Mouse (Mus musculus) limb, embryonic 14.5 days (tissue): ENCODE measurements around the gene Fgfbp1. TPM values are rescaled to one million over a fixed set of nuclear protein-coding genes. Genes with fewer than 3 reads are reported as not detected.

Experiments
- ATAC-seq: fragments of 200-750 bp; cut with Nextera tagmentation; 2 replicates; pipeline ENCODE4 v1.8.0; 2017; ENCODE audit warnings: low read depth, moderate number of reproducible peaks, moderate TSS enrichment; ENCODE audit not compliant: low FRiP score
- DNase-seq: peaks from one replicate; pipeline ENCODE4 v3.0.0-alpha.2; 2015; ENCODE audit warnings: low spot score
- H3K27ac ChIP-seq: fragments of 300-500 bp; sonication (generic); replicated peaks from 2 replicates; pipeline ENCODE4 v1.5.1; 2014; ENCODE audit warnings: low read depth, mild to moderate bottlenecking, low read length, moderate library complexity, mixed read lengths
- H3K27me3 ChIP-seq: fragments of 300-500 bp; sonication (generic); 2 replicates; pipeline ENCODE4 v1.6.1; 2014; ENCODE audit warnings: low read length, mixed read lengths; ENCODE audit not compliant: control insufficient read depth, insufficient read depth
- H3K36me3 ChIP-seq: fragments of 300-500 bp; sonication (generic); 2 replicates; pipeline ENCODE4 v1.6.1; 2014; ENCODE audit warnings: mild to moderate bottlenecking, low read length, moderate library complexity, mixed read lengths; ENCODE audit not compliant: control insufficient read depth, insufficient read depth
- H3K4me1 ChIP-seq: fragments of 300-500 bp; sonication (generic); 2 replicates; pipeline ENCODE4 v1.6.1; 2014; ENCODE audit warnings: antibody characterized with exemption, low read length, mixed read lengths; ENCODE audit not compliant: control insufficient read depth, insufficient read depth
- H3K4me2 ChIP-seq: fragments of 300-500 bp; sonication (generic); replicated peaks from 2 replicates; pipeline ENCODE4 v1.6.1; 2014; ENCODE audit warnings: low read depth, mild to moderate bottlenecking, low read length, moderate library complexity; ENCODE audit not compliant: severe bottlenecking
- H3K4me3 ChIP-seq: fragments of 300-500 bp; sonication (generic); replicated peaks from 2 replicates; pipeline ENCODE4 v1.5.1; 2014; ENCODE audit warnings: low read length
- H3K9ac ChIP-seq: fragments of 300-500 bp; sonication (generic); 2 replicates; pipeline ENCODE4 v1.6.1; 2014; ENCODE audit warnings: mild to moderate bottlenecking, low read depth, low read length, moderate library complexity; ENCODE audit not compliant: severe bottlenecking
- H3K9me3 ChIP-seq: fragments of 300-500 bp; sonication (generic); 2 replicates; pipeline ENCODE4 v1.6.1; 2016; ENCODE audit warnings: low read length; ENCODE audit not compliant: control insufficient read depth
- POLR2A ChIP-seq: fragments of 200-500 bp; IDR thresholded peaks from 2 replicates; pipeline ENCODE4 v1.8.0; 2012; ENCODE audit warnings: inconsistent platforms, mild to moderate bottlenecking, moderate library complexity, borderline replicate concordance; ENCODE audit not compliant: insufficient read depth, insufficient read length; ENCODE audit errors: extremely low read depth
- WGBS: fragments of 180-500 bp; shearing (Covaris S2); extraction: QIAGEN DNeasy Blood & Tissue Kit; methylation state at CpG from one replicate; pipeline ENCODE4 v1.1.7; 2014; 5-methylcytosine and 5-hydroxymethylcytosine counted together
- polyA plus RNA-seq, 2 experiments: library from polyadenylated mRNA; depleted of rRNA in 1 of 2; stranded (reverse) in 1 of 2; unstranded in 1 of 2; fragments of >200 nt; fragmentation: Nextera tagmentation in 1 of 2; extraction: Ambion mirVana in 1 of 2; gene quantifications; 2 replicates each; pipeline versions ENCODE4 v1.2.1 to v1.2.3; 2012 to 2014

Gene Fgfbp1
- polyA plus RNA-seq, 2 experiments: 34.1 to 92.0 TPM

DNA sequence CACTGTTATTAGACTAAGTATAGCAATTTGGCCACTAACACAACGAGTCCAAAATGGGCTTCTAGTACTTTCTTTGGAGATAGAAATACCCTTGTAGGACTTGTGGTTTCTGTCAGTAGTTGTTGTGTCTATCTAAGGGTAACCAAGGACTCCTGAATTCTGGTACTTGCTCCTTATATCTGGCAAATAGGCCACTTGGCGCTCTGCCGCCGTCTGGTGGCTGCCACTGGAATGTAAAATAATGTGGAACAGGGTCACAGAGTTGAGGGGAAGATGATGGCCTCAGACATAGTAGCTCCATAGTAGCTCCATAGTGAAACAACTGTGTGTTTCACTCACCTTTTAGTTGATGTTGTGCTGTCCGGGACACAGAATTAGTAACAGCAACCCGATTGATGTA, 8.7 kb upstream of the Fgfbp1 start:
- no peak overlapping the region for H3K4me2 ChIP-seq
- no peak overlapping the region for H3K4me3 ChIP-seq
- no peak for DNase-seq
- WGBS: 45% methylated on average over 6 of the region's 6 CpGs
- no peak for TF ChIP-seq POLR2A
- no peaks in the 10 kb centered on the region for H3K9me3 ChIP-seq
- H3K36me3 ChIP-seq: no peaks in the 10 kb centered on the region
- ATAC-seq: no peak
- H3K9ac ChIP-seq: no peak overlapping the region
- no peaks in the 10 kb centered on the region for H3K4me1 ChIP-seq
- H3K27me3 ChIP-seq: no peaks in the 10 kb centered on the region
- no peak overlapping the region for H3K27ac ChIP-seq

DNA sequence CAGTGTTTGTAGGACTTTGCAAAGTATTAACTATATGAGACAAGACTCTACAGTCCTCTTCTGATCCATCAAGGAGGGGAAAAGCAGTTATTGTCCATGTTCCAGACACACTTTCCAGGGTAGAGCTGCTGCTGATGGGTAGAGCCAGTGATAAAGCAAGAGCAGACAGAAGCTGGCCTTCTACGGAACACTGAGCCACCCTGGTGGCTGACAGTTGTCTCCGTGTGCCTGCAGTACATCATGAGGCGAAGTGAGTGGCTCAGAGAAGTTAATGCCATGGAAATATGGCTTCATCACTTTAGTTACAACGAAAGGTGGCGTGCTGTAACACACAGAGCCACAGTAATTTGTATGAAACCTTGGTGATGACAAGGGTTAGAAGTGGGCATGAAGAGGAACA, 7.4 kb upstream of the Fgfbp1 start:
- H3K9me3 ChIP-seq: no peaks in the 10 kb centered on the region
- H3K4me3 ChIP-seq: no peak overlapping the region
- H3K27me3 ChIP-seq: no peaks in the 10 kb centered on the region
- no peak overlapping the region for H3K9ac ChIP-seq
- H3K36me3 ChIP-seq: no peaks in the 10 kb centered on the region
- ATAC-seq (no peak), DNase-seq (no peak)
- no peak overlapping the region for H3K4me2 ChIP-seq
- no peaks in the 10 kb centered on the region for H3K4me1 ChIP-seq
- WGBS: 77% methylated on average over 5 of the region's 5 CpGs
- no peak for TF ChIP-seq POLR2A
- no peak overlapping the region for H3K27ac ChIP-seq

DNA sequence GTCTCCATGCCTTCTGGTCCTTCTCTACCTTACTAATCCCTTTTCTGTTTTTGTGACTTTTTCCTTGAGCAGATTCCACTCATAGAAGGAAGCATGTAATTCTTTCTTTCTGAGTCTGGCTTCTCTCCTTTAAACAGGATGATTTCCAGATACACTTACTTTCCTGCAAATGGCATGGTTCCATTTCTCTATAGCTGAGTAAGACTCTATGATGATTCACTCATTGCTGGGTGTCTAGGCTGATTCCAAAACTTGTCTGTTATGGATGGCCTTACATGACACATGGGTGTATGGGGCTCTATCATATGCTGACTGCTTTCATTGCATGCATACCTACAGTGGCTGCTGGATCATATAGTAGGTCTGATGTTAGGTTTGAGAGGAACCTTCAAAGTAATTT, 4.6 kb upstream of the Fgfbp1 start:
- no peaks in the 10 kb centered on the region for H3K9me3 ChIP-seq
- DNase-seq (no peak), ATAC-seq (no peak)
- H3K9ac ChIP-seq: no peak overlapping the region
- H3K36me3 ChIP-seq: no peaks in the 10 kb centered on the region
- TF ChIP-seq POLR2A: no peak
- no peak overlapping the region for H3K4me2 ChIP-seq
- no peak overlapping the region for H3K4me3 ChIP-seq
- H3K27ac ChIP-seq: no peak overlapping the region
- H3K27me3 ChIP-seq: no peaks in the 10 kb centered on the region
- peaks cover 4% of the 10 kb centered on the region for H3K4me1 ChIP-seq

DNA sequence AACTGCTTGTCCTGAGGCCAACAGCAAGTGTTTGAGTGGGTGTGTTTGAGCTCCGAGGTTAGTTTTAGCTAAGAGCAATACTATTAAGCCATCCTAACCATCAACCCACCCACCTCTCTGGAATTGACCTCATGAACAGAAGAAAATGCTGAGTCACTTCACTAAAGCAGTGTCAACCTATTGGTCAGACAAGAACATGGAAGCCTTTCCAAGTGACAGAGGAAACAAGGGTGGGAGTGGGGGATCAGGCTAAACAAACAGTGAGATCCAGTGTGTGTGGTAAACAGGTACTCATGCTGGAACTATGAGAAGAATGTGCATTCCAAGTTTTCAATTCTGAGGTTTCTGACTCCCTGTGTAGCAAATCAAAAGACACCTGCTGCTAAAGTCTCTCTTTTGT, 1.3 kb upstream of the Fgfbp1 start:
- ATAC-seq (no peak; the same call in 1 of the 2 replicates), DNase-seq (no peak)
- Histone ChIP-seq H3K27ac (no peak overlapping the region), H3K9ac (no peak overlapping the region), H3K4me1 (peaks cover 4% of the 10 kb centered on the region), H3K4me2 (no peak overlapping the region), H3K36me3 (no peaks in the 10 kb centered on the region), H3K4me3 (no peak overlapping the region), H3K9me3 (no peaks in the 10 kb centered on the region), H3K27me3 (no peaks in the 10 kb centered on the region)
- WGBS: 72% methylated on average over 1 of the region's 1 CpGs
- no peak for TF ChIP-seq POLR2A

DNA sequence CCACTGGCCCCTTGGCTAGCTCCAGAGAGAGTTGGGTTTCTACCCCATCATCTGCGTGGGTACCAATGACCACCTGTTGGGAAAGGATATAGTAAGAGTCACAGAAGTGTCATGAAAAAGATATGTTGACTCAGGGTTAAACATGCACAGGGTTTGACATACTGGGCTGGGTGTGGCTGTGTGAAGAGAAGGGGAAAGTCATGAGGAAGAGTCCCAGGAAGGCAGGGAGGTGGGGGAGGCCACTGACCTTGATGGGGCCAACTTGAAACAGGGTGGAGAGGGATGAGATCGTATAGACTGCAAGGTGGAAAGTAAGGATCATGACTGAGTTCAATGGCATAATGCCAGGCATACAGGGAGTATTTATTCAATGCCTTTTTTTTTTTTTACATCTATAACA, 1.2 kb downstream of the Fgfbp1 start:
- H3K4me3 ChIP-seq: no peak overlapping the region
- TF ChIP-seq POLR2A: no peak
- no peak overlapping the region for H3K27ac ChIP-seq
- no peak overlapping the region for H3K4me2 ChIP-seq
- no peak for ATAC-seq
- no peaks in the 10 kb centered on the region for H3K36me3 ChIP-seq
- H3K27me3 ChIP-seq: no peaks in the 10 kb centered on the region
- H3K4me1 ChIP-seq: peaks cover 4% of the 10 kb centered on the region
- no peaks in the 10 kb centered on the region for H3K9me3 ChIP-seq
- WGBS: 71% methylated on average over 2 of the region's 2 CpGs
- DNase-seq: no peak
- no peak overlapping the region for H3K9ac ChIP-seq
